Mouse (Mus musculus) kidney, postnatal 0 days (tissue): ENCODE data around the gene Grm3. TPM values are rescaled to one million over a fixed set of nuclear protein-coding genes. Genes with fewer than 3 reads are reported as not detected.

ENCODE experiments used
- ATAC-seq: fragments of 200-750 bp; cut with Nextera tagmentation; replicated peaks from 2 replicates; pipeline ENCODE4 v1.8.0; 2017; ENCODE audit warnings: low read depth, moderate number of reproducible peaks, moderate TSS enrichment, moderate library complexity; ENCODE audit not compliant: low FRiP score
- DNase-seq: peaks from one replicate; pipeline ENCODE4 v3.0.0-alpha.2; 2016; ENCODE audit warnings: low spot score
- H3K27ac ChIP-seq: fragments of 300-500 bp; sonication (generic); 2 replicates; pipeline ENCODE4 v1.5.1; 2014; ENCODE audit warnings: mild to moderate bottlenecking
- H3K27me3 ChIP-seq: fragments of 300-500 bp; sonication (generic); 2 replicates; pipeline ENCODE4 v1.6.1; 2014; ENCODE audit warnings: low read length, mixed read lengths; ENCODE audit not compliant: insufficient read depth
- H3K36me3 ChIP-seq: fragments of 300-500 bp; sonication (generic); 2 replicates; pipeline ENCODE4 v1.6.1; 2014; ENCODE audit warnings: low read length, mixed read lengths; ENCODE audit not compliant: insufficient read depth
- H3K4me1 ChIP-seq: fragments of 300-500 bp; sonication (generic); replicated peaks from 2 replicates; pipeline ENCODE4 v1.6.1; 2014; ENCODE audit warnings: antibody characterized with exemption, low read length, mixed read lengths; ENCODE audit not compliant: insufficient read depth
- H3K4me2 ChIP-seq: fragments of 300-500 bp; sonication (generic); 2 replicates; pipeline ENCODE4 v1.6.1; 2014; ENCODE audit warnings: mild to moderate bottlenecking, low read length, moderate library complexity, mixed read lengths
- H3K4me3 ChIP-seq: fragments of 300-500 bp; sonication (generic); replicated peaks from 2 replicates; pipeline ENCODE4 v1.5.1; 2014; ENCODE audit warnings: low read depth, low read length
- H3K9ac ChIP-seq: fragments of 300-500 bp; sonication (generic); 2 replicates; pipeline ENCODE4 v1.6.1; 2014; ENCODE audit warnings: low read depth, low read length
- H3K9me3 ChIP-seq: fragments of 300-500 bp; sonication (generic); replicated peaks from 2 replicates; pipeline ENCODE4 v1.6.1; 2016; ENCODE audit warnings: low read length, inconsistent platforms, mixed read lengths
- CTCF ChIP-seq: IDR thresholded peaks from 2 replicates; pipeline ENCODE4 v1.5.1; 2016; ENCODE audit warnings: antibody characterized with exemption, low read depth, mild to moderate bottlenecking, moderate library complexity
- WGBS: fragments of 180-500 bp; shearing (Covaris S2); extraction: QIAGEN DNeasy Blood & Tissue Kit; methylation state at CpG from one replicate; pipeline ENCODE4 v1.1.7; 2014; 5-methylcytosine and 5-hydroxymethylcytosine counted together
- polyA plus RNA-seq: library from polyadenylated mRNA; unstranded; fragments of >200 nt; fragmentation: Nextera tagmentation; extraction: Ambion mirVana; gene quantifications from 2 replicates; pipeline ENCODE4 v1.2.1, GENCODE M21; 2015

The Grm3 gene
- polyA plus RNA-seq, 1 experiment from 2014 or later = 0.30 TPM

DNA sequence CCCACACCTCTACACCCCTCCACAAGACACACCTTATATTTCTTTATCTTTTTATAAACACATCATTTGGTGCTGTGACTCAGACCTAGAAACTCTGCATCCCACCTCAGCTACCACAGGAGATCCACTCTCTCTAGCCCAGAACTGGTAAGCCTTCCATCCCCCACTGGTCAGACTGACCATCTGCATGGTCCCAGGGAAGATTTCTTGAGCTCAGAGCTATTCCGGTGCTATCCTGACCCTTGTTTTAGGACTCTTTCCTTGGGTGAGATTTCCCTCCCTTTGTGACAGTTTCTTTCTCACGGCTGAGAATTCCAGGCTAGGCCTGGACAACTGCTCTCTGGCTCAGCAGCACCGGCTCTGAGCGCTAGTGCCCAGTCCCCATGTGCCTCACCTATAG, 227.7 kb downstream of the Grm3 start:
- Histone ChIP-seq H3K4me2 (no peak overlapping the region), H3K9me3 (no peaks in the 10 kb centered on the region), H3K9ac (no peak overlapping the region), H3K36me3 (no peaks in the 10 kb centered on the region), H3K27ac (no peak overlapping the region), H3K27me3 (no peaks in the 10 kb centered on the region), H3K4me1 (no peaks in the 10 kb centered on the region), H3K4me3 (no peak overlapping the region)
- DNase-seq = no peak
- no peak for TF ChIP-seq CTCF
- WGBS = 69% methylated on average over 4 of the region's 4 CpGs
- ATAC-seq = no peak

DNA sequence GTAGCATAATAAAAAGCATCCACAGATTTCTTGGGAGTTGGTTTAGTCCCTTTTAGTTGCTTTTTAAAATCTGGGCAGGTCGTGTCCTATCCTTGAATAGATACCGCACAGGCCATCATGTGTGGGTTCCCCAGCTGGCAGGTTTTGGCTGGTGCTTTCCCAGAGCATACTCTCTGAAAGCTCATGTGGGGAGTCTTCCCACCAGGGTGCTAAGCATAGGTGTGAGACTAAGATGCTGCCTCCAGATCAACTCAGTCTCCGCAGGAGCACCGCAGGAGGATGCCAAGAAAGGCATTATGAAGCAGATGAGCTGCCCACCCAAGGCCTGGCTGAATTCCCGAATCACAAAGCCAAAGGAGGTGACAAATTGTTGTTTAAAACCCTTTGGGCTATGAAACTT, 229.5 kb downstream of the Grm3 start:
- H3K4me3 ChIP-seq = no peak overlapping the region
- H3K36me3 ChIP-seq = no peaks in the 10 kb centered on the region
- no peak overlapping the region for H3K27ac ChIP-seq
- H3K4me1 ChIP-seq = no peaks in the 10 kb centered on the region
- TF ChIP-seq CTCF = no peak
- DNase-seq (no peak), ATAC-seq (no peak)
- H3K9me3 ChIP-seq = no peaks in the 10 kb centered on the region
- 32% methylated on average over 5 of the region's 5 CpGs for WGBS
- H3K9ac ChIP-seq = no peak overlapping the region
- no peak overlapping the region for H3K4me2 ChIP-seq
- no peaks in the 10 kb centered on the region for H3K27me3 ChIP-seq

DNA sequence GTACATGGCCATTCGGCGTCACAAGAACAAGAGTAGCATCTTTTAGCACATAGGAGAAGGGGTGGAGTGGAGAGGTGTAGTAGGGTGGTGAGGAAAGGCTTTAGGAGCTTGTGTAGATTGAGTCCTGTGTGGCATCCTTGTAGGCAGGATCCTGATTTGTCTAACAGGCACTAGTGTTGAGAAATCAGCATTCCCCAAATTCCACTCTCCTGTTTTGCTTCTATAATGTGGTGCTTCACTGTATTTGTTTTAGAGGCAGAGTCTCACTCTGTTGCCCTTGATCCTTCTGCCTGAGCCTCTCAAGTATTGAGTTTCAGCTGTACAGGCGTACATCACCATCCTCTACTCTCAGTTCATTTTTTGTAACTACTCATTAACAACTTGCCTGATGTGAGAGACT, 247.4 kb downstream of the Grm3 start:
- TF ChIP-seq CTCF = no peak
- Histone ChIP-seq H3K36me3 (no peaks in the 10 kb centered on the region), H3K9ac (no peak overlapping the region), H3K9me3 (no peaks in the 10 kb centered on the region), H3K4me3 (no peak overlapping the region), H3K27me3 (no peaks in the 10 kb centered on the region), H3K27ac (no peak overlapping the region), H3K4me2 (no peak overlapping the region), H3K4me1 (no peaks in the 10 kb centered on the region)
- DNase-seq (no peak), ATAC-seq (no peak)
- WGBS = 83% methylated on average over 3 of the region's 3 CpGs

DNA sequence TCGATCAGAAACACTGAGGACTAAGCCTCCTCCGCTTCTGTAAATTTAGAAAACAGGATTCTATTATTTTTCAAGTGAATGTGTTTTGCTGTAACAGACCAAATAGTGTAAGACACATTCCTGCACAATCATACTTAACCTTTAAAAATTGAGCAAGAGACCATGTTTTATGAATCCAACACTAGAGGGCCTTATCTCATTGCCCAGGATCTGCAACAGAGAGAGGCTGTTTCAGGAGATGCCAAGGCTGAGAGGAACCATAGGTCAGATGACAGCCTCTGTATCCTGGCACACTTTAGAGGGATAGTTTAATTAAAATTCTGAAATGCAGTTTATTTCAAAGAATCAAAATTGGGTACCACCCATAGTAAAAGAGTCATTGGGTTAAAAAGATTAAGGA, 271.7 kb downstream of the Grm3 start:
- Histone ChIP-seq H3K4me1 (no peaks in the 10 kb centered on the region), H3K4me2 (no peak overlapping the region), H3K27me3 (no peaks in the 10 kb centered on the region), H3K27ac (no peak overlapping the region), H3K36me3 (no peaks in the 10 kb centered on the region), H3K9me3 (no peaks in the 10 kb centered on the region), H3K9ac (no peak overlapping the region), H3K4me3 (no peak overlapping the region)
- 91% methylated on average over 2 of the region's 2 CpGs for WGBS
- ATAC-seq = no peak
- peak; percentile 26; the same call in 1 of the 2 replicates for TF ChIP-seq CTCF
- DNase-seq = no peak

DNA sequence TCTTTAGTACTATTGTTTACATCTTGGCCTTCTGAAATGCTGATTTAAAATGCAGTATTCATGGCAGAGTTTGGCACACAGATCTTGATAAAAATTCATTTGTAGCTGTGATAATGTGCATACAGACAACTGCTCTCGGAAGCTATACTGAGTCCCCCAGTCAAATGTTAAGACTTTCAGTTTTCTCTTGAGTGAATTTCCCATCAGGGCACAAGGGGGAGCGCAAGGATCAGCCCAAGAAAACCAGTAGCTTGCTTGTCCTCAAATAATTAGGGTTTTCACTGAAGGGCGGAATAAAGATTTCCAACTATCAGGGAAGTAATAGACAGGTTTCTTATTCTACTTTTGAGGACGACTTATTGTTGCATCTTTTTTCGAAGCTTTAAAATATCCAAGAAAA, 275.4 kb downstream of the Grm3 start:
- Histone ChIP-seq H3K36me3 (no peaks in the 10 kb centered on the region), H3K9ac (no peak overlapping the region), H3K27me3 (no peaks in the 10 kb centered on the region), H3K4me3 (no peak overlapping the region), H3K9me3 (no peaks in the 10 kb centered on the region), H3K27ac (no peak overlapping the region), H3K4me2 (no peak overlapping the region), H3K4me1 (no peaks in the 10 kb centered on the region)
- no peak for ATAC-seq
- DNase-seq = peak; percentile 13
- WGBS = 70% methylated on average over 5 of the region's 5 CpGs
- peak; percentile 47; the same call in 1 of the 2 replicates for TF ChIP-seq CTCF

DNA sequence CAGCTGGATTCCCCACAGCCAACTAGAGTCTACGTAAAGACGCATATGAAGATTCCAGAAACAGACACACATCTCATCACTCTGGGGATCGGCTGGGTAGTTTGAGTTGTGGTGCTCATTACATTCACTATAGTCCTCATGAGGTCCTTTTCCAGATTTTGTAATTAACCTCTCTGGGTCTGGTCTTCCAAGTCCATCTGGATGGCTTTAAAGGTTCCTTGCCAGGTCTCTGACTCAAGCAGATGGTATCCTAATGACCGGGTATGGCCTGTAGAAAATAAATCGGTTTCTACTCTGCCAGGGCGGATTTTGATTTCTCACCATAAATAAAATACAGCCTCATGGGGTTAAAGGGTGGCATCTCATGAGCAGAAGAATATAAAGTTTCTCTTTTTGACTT, 276.0 kb downstream of the Grm3 start:
- ATAC-seq (no peak), DNase-seq (no peak)
- no peak for TF ChIP-seq CTCF
- Histone ChIP-seq H3K9me3 (no peaks in the 10 kb centered on the region), H3K27me3 (no peaks in the 10 kb centered on the region), H3K36me3 (no peaks in the 10 kb centered on the region), H3K4me3 (no peak overlapping the region), H3K4me1 (no peaks in the 10 kb centered on the region), H3K9ac (no peak overlapping the region), H3K27ac (no peak overlapping the region), H3K4me2 (no peak overlapping the region)
- 81% methylated on average over 6 of the region's 6 CpGs for WGBS

DNA sequence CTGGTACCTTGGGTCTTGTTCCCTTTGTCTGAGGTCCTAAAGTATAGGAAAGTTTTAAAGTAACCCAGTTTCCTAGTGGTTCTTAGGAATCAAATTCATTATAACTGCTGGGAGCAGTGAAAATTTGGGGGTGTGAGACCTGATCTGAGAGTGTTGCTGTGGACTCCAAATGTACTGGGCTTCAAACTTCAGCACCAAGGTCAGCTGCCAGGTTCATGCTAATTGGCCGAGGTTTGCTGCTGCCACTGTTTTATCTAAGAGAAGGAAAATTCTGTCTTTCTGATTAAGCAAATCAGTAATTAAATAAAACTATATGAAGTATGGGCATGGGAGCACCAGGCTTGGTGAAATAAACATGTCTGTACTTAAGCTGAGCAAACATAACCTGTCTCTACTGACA, 278.8 kb downstream of the Grm3 start:
- no peak overlapping the region for H3K27ac ChIP-seq
- no peak overlapping the region for H3K9ac ChIP-seq
- H3K36me3 ChIP-seq = no peaks in the 10 kb centered on the region
- WGBS = 3% methylated on average over 1 of the region's 1 CpGs
- no peaks in the 10 kb centered on the region for H3K27me3 ChIP-seq
- H3K4me3 ChIP-seq = no peak overlapping the region
- DNase-seq = peak; percentile 67
- H3K9me3 ChIP-seq = no peaks in the 10 kb centered on the region
- no peak overlapping the region for H3K4me2 ChIP-seq
- no peaks in the 10 kb centered on the region for H3K4me1 ChIP-seq
- no peak for TF ChIP-seq CTCF
- no peak for ATAC-seq
